Mouse (Mus musculus): ENCODE measurements around the gene Hsd3b7.

GRCm38 (mm10) chr7:127777474-127778266 lies 22.7 kb upstream of the Hsd3b7 start:
- TF ChIP-seq TAL1 (IDR thresholded peaks at IDR 0.05; ENCODE audit: low read length), result no peak
- no peak for TF ChIP-seq GATA1 (IDR thresholded peaks at IDR 0.05; ENCODE audit: low read length)
